Mouse (Mus musculus) cortical plate, adult 2 months (tissue): ENCODE measurements around the gene Gm10643.

Experiments used
- CTCF ChIP-seq: fragments of 200-500 bp; IDR thresholded peaks from 2 replicates; pipeline ENCODE4 v1.5.1; 2011; ENCODE audit warnings: mild to moderate bottlenecking, control low read depth, low read length; ENCODE audit not compliant: insufficient read depth; ENCODE audit errors: extremely low read depth
- POLR2A ChIP-seq: fragments of 200-500 bp; IDR thresholded peaks from 2 replicates; pipeline ENCODE4 v1.6.1; 2011; ENCODE audit warnings: mild to moderate bottlenecking, low read length, control low read depth; ENCODE audit not compliant: insufficient read depth; ENCODE audit errors: extremely low read depth

DNA sequence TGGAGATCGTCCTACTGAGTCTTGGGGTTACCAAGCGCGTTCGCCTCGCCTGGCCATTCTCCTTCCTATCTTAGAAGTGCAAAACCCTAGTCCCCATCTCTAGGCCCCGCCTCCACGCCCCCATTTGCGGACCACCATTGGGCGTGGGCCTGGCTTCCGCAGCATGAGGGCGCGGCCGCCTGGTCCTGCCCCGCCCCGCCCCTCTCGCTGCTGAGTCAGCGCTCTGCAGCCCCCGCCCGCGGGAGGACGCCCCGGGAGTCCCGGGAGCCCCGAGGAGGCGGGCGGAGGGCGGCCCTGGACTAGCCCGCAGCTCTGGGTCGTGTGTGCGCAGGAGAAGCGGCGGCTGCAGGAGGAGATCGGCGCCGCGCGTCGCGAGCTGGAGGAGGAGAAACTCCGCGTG, 39.1 kb downstream of the Gm10643 start:
- TF ChIP-seq CTCF: no peak
- no peak for TF ChIP-seq POLR2A
